Mouse (Mus musculus) forebrain, embryonic 11.5 days (tissue): ENCODE measurements around the gene Eif3d. TPM values are rescaled to one million over a fixed set of nuclear protein-coding genes. Genes with fewer than 3 reads are reported as not detected.

Experiments used
- ATAC-seq: fragments of 200-750 bp; cut with Nextera tagmentation; replicated peaks from 2 replicates; pipeline ENCODE4 v1.8.0; 2017; ENCODE audit warnings: moderate TSS enrichment; ENCODE audit not compliant: low FRiP score
- DNase-seq: peaks from one replicate; pipeline ENCODE4 v3.0.0-alpha.2; 2017; ENCODE audit warnings: low spot score
- H3K27ac ChIP-seq: fragments of 300-500 bp; sonication (generic); 2 replicates; pipeline ENCODE4 v1.5.1; 2014; ENCODE audit warnings: low read depth, low read length
- H3K27me3 ChIP-seq: fragments of 300-500 bp; sonication (generic); 2 replicates; pipeline ENCODE4 v1.6.1; 2014; ENCODE audit warnings: mild to moderate bottlenecking, low read length, mixed read lengths; ENCODE audit not compliant: control insufficient read depth, insufficient read depth
- H3K36me3 ChIP-seq: fragments of 300-500 bp; sonication (generic); 2 replicates; pipeline ENCODE4 v1.6.1; 2014; ENCODE audit warnings: mild to moderate bottlenecking, low read length, moderate library complexity, mixed read lengths; ENCODE audit not compliant: control insufficient read depth, insufficient read depth
- H3K4me1 ChIP-seq: fragments of 300-500 bp; sonication (generic); replicated peaks from 2 replicates; pipeline ENCODE4 v1.6.1; 2014; ENCODE audit warnings: low read length, mixed read lengths; ENCODE audit not compliant: control insufficient read depth, insufficient read depth
- H3K4me2 ChIP-seq: fragments of 300-500 bp; sonication (generic); 2 replicates; pipeline ENCODE4 v1.6.1; 2014; ENCODE audit warnings: low read depth, mild to moderate bottlenecking, low read length, moderate library complexity, mixed read lengths; ENCODE audit not compliant: severe bottlenecking
- H3K4me3 ChIP-seq: fragments of 300-500 bp; sonication (generic); 2 replicates; pipeline ENCODE4 v1.5.1; 2014; ENCODE audit warnings: low read depth, low read length
- H3K9ac ChIP-seq: fragments of 300-500 bp; sonication (generic); 2 replicates; pipeline ENCODE4 v1.6.1; 2014; ENCODE audit warnings: low read length
- H3K9me3 ChIP-seq: fragments of 300-500 bp; sonication (generic); 2 replicates; pipeline ENCODE4 v1.6.1; 2016; ENCODE audit warnings: low read length, mixed read lengths; ENCODE audit not compliant: control insufficient read depth
- WGBS: fragments of 180-500 bp; shearing (Covaris S2); extraction: QIAGEN DNeasy Blood & Tissue Kit; methylation state at CpG from one replicate; pipeline ENCODE4 v1.1.7; 2014; 5-methylcytosine and 5-hydroxymethylcytosine counted together
- polyA plus RNA-seq: library from polyadenylated mRNA; unstranded; fragments of >200 nt; fragmentation: Nextera tagmentation; extraction: Ambion mirVana; gene quantifications from 2 replicates; pipeline ENCODE4 v1.2.1, GENCODE M21; 2014

The Eif3d gene
- polyA plus RNA-seq, 1 experiment from 2014 or later = 243 TPM

- Histone ChIP-seq H3K27me3 (no peaks in the 10 kb centered on the region), H3K4me2 (no peak overlapping the region), H3K27ac (no peak overlapping the region), H3K36me3 (no peaks in the 10 kb centered on the region; the same call in 1 of the 2 replicates), H3K9ac (no peak overlapping the region), H3K4me1 (no peaks in the 10 kb centered on the region), H3K9me3 (no peaks in the 10 kb centered on the region), H3K4me3 (no peak overlapping the region)
- no peak for ATAC-seq
- no peak for DNase-seq
- 88% methylated on average over 3 of the region's 3 CpGs for WGBS
Observed at GRCm38 (mm10) chr15:77941563-77941962, 29.1 kb downstream of the Eif3d start.

- no peak overlapping the region for H3K27ac ChIP-seq
- no peak overlapping the region for H3K9ac ChIP-seq
- no peak for DNase-seq
- H3K9me3 ChIP-seq = no peaks in the 10 kb centered on the region
- no peak overlapping the region for H3K4me2 ChIP-seq
- no peaks in the 10 kb centered on the region for H3K4me1 ChIP-seq
- no peak for ATAC-seq
- 81% methylated on average over 5 of the region's 5 CpGs for WGBS
- H3K4me3 ChIP-seq = no peak overlapping the region
- no peaks in the 10 kb centered on the region; the same call in 1 of the 2 replicates for H3K36me3 ChIP-seq
- H3K27me3 ChIP-seq = no peaks in the 10 kb centered on the region
Observed at GRCm38 (mm10) chr15:77938516-77938915, 32.1 kb downstream of the Eif3d start.

- Histone ChIP-seq H3K9ac (no peak overlapping the region), H3K27ac (no peak overlapping the region), H3K4me3 (no peak overlapping the region), H3K4me1 (no peaks in the 10 kb centered on the region), H3K9me3 (no peaks in the 10 kb centered on the region), H3K27me3 (no peaks in the 10 kb centered on the region), H3K4me2 (no peak overlapping the region), H3K36me3 (no peaks in the 10 kb centered on the region)
- WGBS = 90% methylated on average over 14 of the region's 14 CpGs
- ATAC-seq (no peak), DNase-seq (no peak)
Observed at GRCm38 (mm10) chr15:77935673-77936375, 34.8 kb downstream of the Eif3d start.

- WGBS = 73% methylated on average over 5 of the region's 5 CpGs
- Histone ChIP-seq H3K9me3 (no peaks in the 10 kb centered on the region), H3K4me2 (no peak overlapping the region), H3K27me3 (no peaks in the 10 kb centered on the region), H3K4me3 (no peak overlapping the region), H3K4me1 (no peaks in the 10 kb centered on the region), H3K36me3 (no peaks in the 10 kb centered on the region), H3K9ac (no peak overlapping the region), H3K27ac (no peak overlapping the region)
- DNase-seq = no peak
- no peak for ATAC-seq
Observed at GRCm38 (mm10) chr15:77934968-77935367, 35.6 kb downstream of the Eif3d start.

GRCm38 (mm10) chr15:77934326-77934725 lies 36.3 kb downstream of the Eif3d start:
- Histone ChIP-seq H3K4me3 (no peak overlapping the region), H3K27ac (no peak overlapping the region), H3K9ac (0 out of 2 replicates have a peak overlapping the region, but pooled peaks have one; percentile 4), H3K4me1 (no peaks in the 10 kb centered on the region), H3K36me3 (no peaks in the 10 kb centered on the region), H3K4me2 (no peak overlapping the region), H3K27me3 (no peaks in the 10 kb centered on the region), H3K9me3 (no peaks in the 10 kb centered on the region)
- WGBS = 76% methylated on average over 11 of the region's 11 CpGs
- no peak for DNase-seq
- no peak for ATAC-seq

GRCm38 (mm10) chr15:77933770-77934169 lies 36.8 kb downstream of the Eif3d start:
- H3K4me3 ChIP-seq = no peak overlapping the region
- ATAC-seq (0 out of 2 replicates have a peak, but pooled peaks have one; percentile 5), DNase-seq (peak; percentile 97)
- no peaks in the 10 kb centered on the region for H3K4me1 ChIP-seq
- H3K9ac ChIP-seq = no peak overlapping the region
- H3K36me3 ChIP-seq = no peaks in the 10 kb centered on the region
- WGBS = 1% methylated on average over 14 of the region's 14 CpGs
- peak overlapping the region; percentile 31; the same call in 1 of the 2 replicates for H3K4me2 ChIP-seq
- H3K27me3 ChIP-seq = no peaks in the 10 kb centered on the region
- H3K9me3 ChIP-seq = no peaks in the 10 kb centered on the region
- H3K27ac ChIP-seq = no peak overlapping the region

GRCm38 (mm10) chr15:77933222-77933621 lies 37.4 kb downstream of the Eif3d start:
- H3K4me3 ChIP-seq = no peak overlapping the region
- DNase-seq (no peak), ATAC-seq (no peak)
- no peak overlapping the region for H3K27ac ChIP-seq
- no peaks in the 10 kb centered on the region for H3K9me3 ChIP-seq
- H3K9ac ChIP-seq = no peak overlapping the region
- H3K4me1 ChIP-seq = no peaks in the 10 kb centered on the region
- H3K27me3 ChIP-seq = no peaks in the 10 kb centered on the region
- no peak overlapping the region for H3K4me2 ChIP-seq
- no peaks in the 10 kb centered on the region for H3K36me3 ChIP-seq
- WGBS = 81% methylated on average over 3 of the region's 3 CpGs

GRCm38 (mm10) chr15:77931689-77932016 lies 39.0 kb downstream of the Eif3d start:
- Histone ChIP-seq H3K27me3 (no peaks in the 10 kb centered on the region), H3K9ac (no peak overlapping the region), H3K27ac (no peak overlapping the region), H3K9me3 (no peaks in the 10 kb centered on the region), H3K4me1 (0 out of 2 replicates have a peak, but pooled peaks cover 2% of the 10 kb centered on the region), H3K4me3 (no peak overlapping the region), H3K36me3 (no peaks in the 10 kb centered on the region; the same call in 1 of the 2 replicates), H3K4me2 (no peak overlapping the region)
- WGBS = 76% methylated on average over 6 of the region's 6 CpGs
- DNase-seq (no peak), ATAC-seq (no peak)
